Mouse (Mus musculus): ENCODE results near the gene Sqstm1.
"Not testable (repeated sequence)": the region's sequence is repeated elsewhere in the genome, so short reads cannot be mapped to it uniquely, and the experiment has no call there.

Gene Sqstm1

DNA sequence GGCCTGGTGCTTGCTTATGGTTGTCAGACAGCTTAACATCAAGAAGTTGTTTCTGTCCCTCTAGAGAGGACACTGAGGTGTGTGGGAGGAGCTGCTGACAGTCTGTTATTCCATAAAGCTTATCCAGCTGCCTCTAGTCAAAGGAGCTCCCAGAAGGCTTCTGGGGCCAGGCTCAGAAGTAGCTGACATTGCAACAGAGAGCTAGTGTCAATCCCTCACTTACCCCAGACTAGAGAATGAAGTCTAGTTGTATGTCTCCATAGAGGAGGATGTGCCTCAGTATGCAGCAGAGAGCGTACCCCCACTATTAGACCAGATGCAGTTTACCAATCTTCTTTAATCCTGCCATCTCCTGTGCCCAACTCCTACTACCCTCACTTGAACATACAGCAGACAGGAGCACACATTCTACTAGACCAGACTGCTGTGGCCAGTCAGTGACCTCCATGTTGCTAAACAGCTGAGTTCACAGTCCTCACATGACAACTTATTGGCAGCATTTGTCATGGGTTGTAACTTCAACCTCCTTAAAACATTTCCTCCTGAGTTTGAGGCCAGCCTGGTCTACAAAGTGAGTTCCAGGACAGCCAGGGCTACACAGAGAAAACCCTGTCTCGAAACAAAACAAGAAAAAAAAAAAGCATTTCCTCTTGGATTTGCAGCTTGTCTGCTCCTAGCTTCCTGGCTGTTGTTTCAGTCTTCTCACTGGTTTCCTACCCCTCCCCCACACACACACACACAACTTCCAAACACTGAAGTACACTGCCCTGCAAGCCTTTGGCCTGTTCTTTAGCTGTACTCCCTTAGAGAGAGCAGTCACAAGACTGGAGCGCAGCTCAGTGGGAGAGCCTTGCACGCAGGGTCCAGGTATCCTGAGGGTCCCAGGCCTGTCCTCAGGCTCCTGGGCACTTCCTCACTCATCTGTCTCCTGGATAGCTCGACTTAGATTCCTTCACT is 31.8 kb downstream of the Sqstm1 start:
- no peak for TF ChIP-seq GATA4 (IDR thresholded peaks at IDR 0.05; ENCODE audit: insufficient replicate concordance, low read length)

GRCm38 (mm10) chr11:50177111-50177510 is 33.5 kb downstream of the Sqstm1 start:
- no peak for TF ChIP-seq GATA4 (IDR thresholded peaks at IDR 0.05; ENCODE audit: insufficient replicate concordance, low read length)

DNA sequence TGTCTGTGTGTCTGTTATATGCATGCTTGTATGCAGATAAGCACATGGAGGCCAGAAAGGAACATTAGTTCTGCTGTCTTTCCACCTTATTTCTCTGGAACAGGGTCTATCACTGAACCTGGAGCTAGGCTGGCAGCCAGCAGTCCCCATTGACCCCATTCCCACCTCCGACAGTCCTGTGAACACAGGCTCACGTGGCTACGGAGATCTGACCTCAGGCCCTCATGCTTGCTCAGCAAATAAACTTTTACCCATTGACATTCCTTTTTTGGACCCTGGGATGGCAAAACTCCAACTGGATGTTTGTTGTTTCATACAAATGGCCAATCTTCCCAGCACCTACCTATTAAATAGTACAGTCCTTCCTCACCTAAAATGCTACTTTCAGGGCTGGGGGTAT is 34.3 kb downstream of the Sqstm1 start:
- no peak for TF ChIP-seq GATA4 (IDR thresholded peaks at IDR 0.05; ENCODE audit: insufficient replicate concordance, low read length)

DNA sequence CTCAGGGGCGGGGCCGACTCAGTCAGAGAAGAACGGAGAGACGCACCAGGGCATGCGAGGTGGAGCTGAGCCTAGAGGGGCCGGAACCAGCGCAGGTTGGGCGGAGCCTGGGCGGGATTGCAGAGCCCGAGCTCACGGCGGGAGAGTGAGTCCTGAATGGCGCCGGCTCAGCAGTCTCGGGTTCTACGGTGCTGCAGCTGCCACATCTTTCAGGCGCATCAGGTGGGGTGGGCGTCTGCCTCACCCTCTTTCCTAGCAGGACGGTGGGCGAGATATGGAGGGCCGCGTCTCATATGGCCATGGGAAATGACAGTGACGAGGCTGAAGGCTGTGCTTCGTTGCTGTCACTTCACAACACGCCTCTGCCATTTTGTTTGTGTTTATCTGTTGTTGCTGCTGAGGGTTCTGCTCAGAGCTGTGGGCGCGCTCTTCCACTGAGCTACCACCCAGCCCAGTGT is 35.9 kb downstream of the Sqstm1 start:
- TF ChIP-seq GATA4 (IDR thresholded peaks at IDR 0.05; ENCODE audit: insufficient replicate concordance, low read length), result peak; percentile 35; the same call in 1 of the 2 replicates

DNA sequence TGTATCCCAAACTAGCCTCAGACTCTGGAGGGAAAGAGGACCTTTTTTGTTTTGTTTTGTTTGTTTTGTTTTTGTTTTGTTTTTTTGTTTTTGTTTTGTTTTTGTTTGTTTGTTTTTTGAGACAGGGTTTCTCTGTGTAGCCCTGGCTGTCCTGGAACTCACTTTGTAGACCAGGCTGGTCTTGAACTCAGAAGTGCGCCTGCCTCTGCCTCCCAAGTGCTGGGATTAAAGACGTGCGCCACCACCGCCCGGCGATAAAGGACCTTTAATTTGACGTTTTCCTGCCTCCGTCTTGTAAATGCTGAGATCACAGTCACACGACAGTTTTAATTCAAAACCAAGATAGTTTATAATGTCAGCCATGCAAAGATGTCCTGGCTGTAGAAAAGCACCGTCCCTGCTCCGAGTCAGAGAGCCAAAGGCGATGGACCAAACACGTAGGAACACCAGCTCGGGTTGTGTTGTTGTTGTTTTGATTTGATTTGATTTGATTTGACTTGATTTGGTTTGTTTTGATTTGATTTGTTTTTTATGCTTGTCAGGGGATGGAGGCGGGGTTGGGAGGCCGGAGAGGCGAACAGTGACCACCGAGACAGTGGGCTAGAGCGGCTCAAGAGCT is 36.4 kb downstream of the Sqstm1 start, which contains the start of gene Mrnip:
Mrnip (plus strand) TSS at position 334 of the 619 bp plus-strand sequence.
- not testable (repeated sequence) for TF ChIP-seq GATA4 (IDR thresholded peaks at IDR 0.05; ENCODE audit: insufficient replicate concordance, low read length)

DNA sequence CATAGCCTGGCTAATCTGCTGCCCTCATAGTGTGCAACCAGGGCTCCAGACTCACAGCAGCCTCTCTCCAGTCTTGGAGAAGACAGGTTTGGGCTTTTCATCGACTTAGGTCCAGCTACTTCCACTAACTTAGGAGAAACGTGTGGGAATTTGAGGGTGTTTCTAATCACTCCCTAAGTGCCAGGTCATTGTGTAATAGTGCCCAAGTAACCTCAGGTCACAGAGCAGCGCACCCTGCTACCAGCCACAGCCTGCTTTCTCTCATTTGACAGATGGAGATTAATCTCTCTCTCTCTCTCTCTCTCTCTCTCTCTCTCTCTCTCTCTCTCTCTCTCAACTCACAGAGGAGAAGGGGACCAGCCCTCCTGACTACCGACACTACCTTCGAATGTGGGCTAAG is 42.3 kb downstream of the Sqstm1 start:
- no peak for TF ChIP-seq GATA4 (IDR thresholded peaks at IDR 0.05; ENCODE audit: insufficient replicate concordance, low read length)

GRCm38 (mm10) chr11:50162338-50163050 is 48.1 kb downstream of the Sqstm1 start:
- TF ChIP-seq GATA4 (IDR thresholded peaks at IDR 0.05; ENCODE audit: insufficient replicate concordance, low read length), result no peak

DNA sequence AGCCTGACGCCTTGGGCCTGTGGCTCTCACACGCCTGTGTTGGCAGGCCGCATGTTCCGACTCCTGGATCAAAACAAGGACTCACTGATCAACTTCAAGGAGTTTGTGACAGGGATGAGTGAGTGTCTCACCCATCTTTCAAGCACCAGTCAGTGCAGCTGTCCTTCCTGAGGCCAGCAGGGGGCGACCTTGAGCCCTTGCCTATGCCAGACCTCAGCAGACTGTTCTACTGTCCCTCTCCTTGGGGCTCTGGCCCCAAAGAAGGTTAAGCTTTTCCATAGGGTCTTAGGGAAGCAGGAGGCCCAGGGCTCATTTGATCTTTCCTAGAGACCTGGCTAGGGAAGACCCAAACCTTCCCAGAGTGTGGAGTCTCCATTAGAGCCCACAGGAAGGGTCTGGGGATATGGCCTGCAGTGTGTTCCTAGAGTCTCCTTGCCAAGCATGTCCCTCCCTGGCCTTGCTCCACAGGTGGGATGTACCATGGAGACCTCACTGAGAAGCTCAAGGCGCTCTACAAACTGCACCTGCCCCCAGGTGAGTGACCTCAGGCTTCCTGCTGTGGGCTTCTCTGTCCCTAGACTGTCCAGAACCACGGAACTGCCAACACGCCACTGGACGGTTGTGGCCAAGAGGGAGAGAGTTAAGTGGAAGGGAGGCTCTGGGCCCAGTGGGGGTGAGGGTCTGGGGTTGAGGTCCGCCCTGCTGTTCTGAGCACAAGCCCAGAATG is 48.9 kb downstream of the Sqstm1 start:
- TF ChIP-seq GATA4 (IDR thresholded peaks at IDR 0.05; ENCODE audit: insufficient replicate concordance, low read length), result no peak

DNA sequence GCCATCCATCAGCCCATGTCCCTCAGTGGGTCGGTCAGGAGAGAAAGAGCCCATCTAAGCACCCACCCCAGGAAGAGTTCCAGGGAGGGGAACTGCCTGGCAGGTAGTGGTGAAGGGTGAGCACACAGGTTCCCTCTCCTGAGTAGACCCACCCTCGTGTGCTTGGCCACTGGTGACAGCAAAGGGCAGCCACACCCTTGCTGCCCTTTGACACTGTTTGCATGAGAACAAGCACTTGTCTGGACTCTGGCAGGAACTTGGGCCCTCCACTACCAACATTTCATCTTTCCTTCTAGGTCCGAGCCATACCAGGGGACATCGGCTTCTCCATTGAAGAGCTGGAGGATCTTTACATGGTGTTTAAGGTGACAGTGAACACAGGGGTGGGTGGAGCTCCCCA is 51.3 kb downstream of the Sqstm1 start:
- TF ChIP-seq GATA4 (IDR thresholded peaks at IDR 0.05; ENCODE audit: insufficient replicate concordance, low read length), result no peak

GRCm38 (mm10) chr11:50158346-50158745 is 52.3 kb downstream of the Sqstm1 start:
- no peak for TF ChIP-seq GATA4 (IDR thresholded peaks at IDR 0.05; ENCODE audit: insufficient replicate concordance, low read length)

DNA sequence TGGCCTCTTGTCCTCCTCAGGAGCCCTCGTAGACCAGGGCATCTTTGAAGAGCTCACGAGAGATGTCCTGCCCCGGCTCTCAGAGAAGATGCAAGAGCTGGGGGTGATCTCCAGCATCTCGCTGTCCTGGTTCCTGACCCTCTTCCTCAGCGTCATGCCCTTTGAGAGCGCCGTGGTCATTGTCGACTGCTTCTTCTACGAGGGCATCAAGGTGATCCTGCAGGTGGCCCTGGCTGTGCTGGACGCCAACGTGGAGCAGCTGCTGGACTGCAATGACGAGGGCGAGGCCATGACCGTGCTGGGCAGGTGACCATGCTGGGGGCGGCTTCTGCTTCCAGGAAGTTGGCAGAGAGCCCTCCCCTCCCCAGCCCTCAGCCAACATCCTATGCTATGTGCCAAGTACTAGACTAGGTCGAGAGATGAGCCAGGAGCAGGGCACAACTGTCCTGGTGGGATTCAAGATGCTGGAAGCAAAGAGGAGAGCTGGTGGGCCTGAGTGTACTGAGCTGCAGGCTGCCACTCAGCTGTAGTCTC is 53.8 kb downstream of the Sqstm1 start:
- no peak for TF ChIP-seq GATA4 (IDR thresholded peaks at IDR 0.05; ENCODE audit: insufficient replicate concordance, low read length)

DNA sequence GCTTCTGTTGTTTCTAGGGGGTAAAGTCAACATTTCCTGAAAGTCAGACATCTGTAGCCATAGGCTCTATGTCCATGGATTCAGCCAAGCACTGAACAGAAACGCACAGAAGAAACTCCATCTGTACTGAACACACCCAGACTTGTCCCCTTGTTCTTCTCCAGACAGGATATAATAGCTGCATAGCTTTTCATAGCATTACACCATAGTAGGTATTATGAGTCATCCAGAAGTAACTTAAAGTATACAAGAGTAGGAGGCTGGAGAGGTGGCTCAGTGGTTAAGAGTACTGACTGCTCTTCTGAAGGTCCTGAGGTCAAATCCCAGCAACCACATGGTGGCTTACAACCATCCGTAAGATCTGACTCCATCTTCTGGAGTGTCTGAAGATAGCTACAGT is 54.8 kb downstream of the Sqstm1 start:
- no peak for TF ChIP-seq GATA4 (IDR thresholded peaks at IDR 0.05; ENCODE audit: insufficient replicate concordance, low read length)

DNA sequence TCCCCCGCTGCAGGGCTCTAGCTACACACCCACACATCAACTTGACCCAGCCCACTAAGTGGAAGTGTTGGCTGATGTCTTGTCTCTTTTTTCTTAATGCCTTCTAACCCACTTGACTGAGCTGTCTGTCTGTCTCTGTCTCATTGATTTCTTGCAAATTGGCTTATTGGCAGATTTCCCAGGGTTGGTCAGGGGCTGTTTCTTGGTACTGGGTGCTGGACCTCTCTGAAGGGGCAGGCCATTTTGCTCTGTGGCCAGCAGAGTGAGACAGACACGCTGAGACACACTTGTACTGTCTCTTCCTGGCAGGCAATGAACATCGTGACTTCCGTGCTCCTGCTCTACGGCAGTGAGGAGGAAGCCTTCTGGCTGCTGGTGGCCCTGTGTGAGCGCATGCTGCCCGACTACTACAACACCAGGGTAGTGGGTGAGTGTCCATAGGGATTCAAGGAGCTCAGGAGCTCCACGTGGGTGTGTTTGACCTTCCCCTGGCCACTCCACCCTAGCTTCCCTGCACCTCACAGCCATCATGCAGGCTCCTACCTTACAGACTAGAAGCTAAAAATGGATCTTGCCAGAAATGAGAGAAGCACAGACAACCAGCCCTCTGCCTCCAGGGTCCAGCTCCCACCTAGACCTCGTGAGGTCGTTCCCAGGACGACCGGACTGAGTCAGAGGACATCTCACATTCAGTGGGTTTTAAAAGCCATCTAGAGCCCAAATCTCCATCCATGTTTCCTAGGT is 55.7 kb downstream of the Sqstm1 start:
- TF ChIP-seq GATA4 (IDR thresholded peaks at IDR 0.05; ENCODE audit: insufficient replicate concordance, low read length), result no peak

- no peak for TF ChIP-seq GATA4 (IDR thresholded peaks at IDR 0.05; ENCODE audit: insufficient replicate concordance, low read length)
Observed at GRCm38 (mm10) chr11:50154166-50154565, 56.5 kb downstream of the Sqstm1 start.
